In the genomic region with DNA sequence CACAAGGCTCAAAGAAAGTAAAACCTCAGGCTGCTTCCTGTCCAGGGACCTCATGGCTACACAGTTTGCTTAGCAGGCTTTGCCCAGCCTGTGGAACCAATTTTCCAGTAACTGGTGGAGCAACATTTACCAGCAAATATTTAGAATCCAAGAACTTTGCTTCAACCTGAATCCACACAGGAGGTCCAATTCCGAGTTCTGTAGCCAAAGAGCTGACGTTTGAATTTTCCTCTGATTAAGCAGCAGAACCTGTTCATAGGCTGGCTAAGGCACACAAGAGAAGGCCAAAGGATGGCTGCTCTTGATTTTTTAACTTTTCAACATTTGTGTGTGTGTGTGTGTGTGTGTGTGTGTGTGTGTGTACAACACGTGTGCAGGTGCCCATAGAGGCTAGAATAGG, we compare ENCODE assay signal across 28 mouse cellular contexts.
"Had no signal": no experiment of that assay in that cellular context is flagged by ENCODE, and none has a peak within 500 bp of the region (broad histone marks: within the 10 kb centered on the region; RNA-seq: fewer than 3 reads in every experiment).

No protein-coding gene starts in this region.

- H3K4me3 ChIP-seq: embryonic facial prominence, embryonic 10.5 days; embryonic facial prominence, embryonic 12.5 days; embryonic facial prominence, embryonic 13.5 days; embryonic facial prominence, embryonic 15.5 days; erythroblast, embryonic 14.5 days; forebrain, embryonic 10.5 days; forebrain, embryonic 12.5 days; forebrain, embryonic 13.5 days; forebrain, embryonic 15.5 days; gastrocnemius, adult 2 months; heart, adult 2 months had no signal

- DNase-seq: cerebellum, adult 8-10 months; cerebellum, adult 9-10 months; cerebellum, adult 9-11 months; cerebellum, postnatal 10 days; cerebellum, postnatal 14 days; cerebellum, postnatal 25 days; cerebellum, postnatal 36 days; embryo, embryonic 11 days; forebrain, postnatal 0 days; gastrocnemius, adult 2 months; gastrocnemius, postnatal 10 days; gastrocnemius, postnatal 14 days; gastrocnemius, postnatal 25 days; gastrocnemius, postnatal 36 days; heart, adult 11 months; heart, adult 18-20 months; heart, adult 2 months had no signal

- ATAC-seq: forebrain, embryonic 13.5 days; forebrain, embryonic 14.5 days; forebrain, embryonic 15.5 days; forebrain, embryonic 16.5 days; forebrain, postnatal 0 days had no signal

- H3K9ac ChIP-seq: embryonic facial prominence, embryonic 12.5 days; embryonic facial prominence, embryonic 13.5 days; embryonic facial prominence, embryonic 15.5 days; forebrain, embryonic 12.5 days; forebrain, embryonic 13.5 days; forebrain, embryonic 15.5 days; forebrain, postnatal 0 days had no signal

- H3K27ac ChIP-seq: embryonic facial prominence, embryonic 10.5 days; embryonic facial prominence, embryonic 12.5 days; embryonic facial prominence, embryonic 13.5 days; embryonic facial prominence, embryonic 15.5 days; forebrain, embryonic 10.5 days; forebrain, embryonic 12.5 days; forebrain, embryonic 13.5 days; forebrain, embryonic 15.5 days; gastrocnemius, adult 2 months; heart, adult 2 months had no signal

- H3K27me3 ChIP-seq: embryonic facial prominence, embryonic 12.5 days; embryonic facial prominence, embryonic 13.5 days; embryonic facial prominence, embryonic 15.5 days; forebrain, embryonic 15.5 days had no signal

- H3K9me3 ChIP-seq: embryonic facial prominence, embryonic 10.5 days; embryonic facial prominence, embryonic 12.5 days; embryonic facial prominence, embryonic 13.5 days; embryonic facial prominence, embryonic 15.5 days; forebrain, embryonic 10.5 days; forebrain, embryonic 12.5 days; forebrain, embryonic 13.5 days; forebrain, embryonic 15.5 days had no signal

- H3K4me2 ChIP-seq: embryonic facial prominence, embryonic 12.5 days; embryonic facial prominence, embryonic 13.5 days; embryonic facial prominence, embryonic 15.5 days; forebrain, embryonic 12.5 days; forebrain, embryonic 15.5 days had no signal

- H3K36me3 ChIP-seq: embryonic facial prominence, embryonic 10.5 days; embryonic facial prominence, embryonic 12.5 days; embryonic facial prominence, embryonic 13.5 days; embryonic facial prominence, embryonic 15.5 days; forebrain, embryonic 10.5 days; forebrain, embryonic 12.5 days; forebrain, embryonic 15.5 days had no signal

- H3K4me1 ChIP-seq: embryonic facial prominence, embryonic 12.5 days; embryonic facial prominence, embryonic 15.5 days had no signal
